Mouse (Mus musculus) erythroblast, adult 5-6 weeks (primary cell): ENCODE results near the gene Phkg1. TPM values are rescaled to one million over a fixed set of nuclear protein-coding genes. Genes with fewer than 3 reads are reported as not detected.
"Not testable (repeated sequence)": the region's sequence is repeated elsewhere in the genome, so short reads cannot be mapped to it uniquely, and the experiment has no call there.

Source experiments
- ATAC-seq: replicated peaks from 2 replicates; pipeline ENCODE4 v1.8.0; 2016; ENCODE audit warnings: moderate number of reproducible peaks, mild to moderate bottlenecking, moderate TSS enrichment, inconsistent platforms; ENCODE audit not compliant: poor library complexity, low FRiP score, severe bottlenecking
- total RNA-seq, 2 experiments: library from RNA; stranded (forward) in 1 of 2; stranded (reverse) in 1 of 2; fragments of 150-400 nt in 1 of 2; fragments of 200-764, 138-1000 nt in 1 of 2; gene quantifications; 2 replicates each; pipeline versions ENCODE4 v1.2.3 to v1.2.4; 2015 to 2017; ENCODE audit warnings: low replicate concordance in 2 of 2

Gene Phkg1
- total RNA-seq (2015; ENCODE audit: low replicate concordance) (not detected in 2 replicates), total RNA-seq (2017; ENCODE audit: low replicate concordance) (not detected in 2 replicates)

DNA sequence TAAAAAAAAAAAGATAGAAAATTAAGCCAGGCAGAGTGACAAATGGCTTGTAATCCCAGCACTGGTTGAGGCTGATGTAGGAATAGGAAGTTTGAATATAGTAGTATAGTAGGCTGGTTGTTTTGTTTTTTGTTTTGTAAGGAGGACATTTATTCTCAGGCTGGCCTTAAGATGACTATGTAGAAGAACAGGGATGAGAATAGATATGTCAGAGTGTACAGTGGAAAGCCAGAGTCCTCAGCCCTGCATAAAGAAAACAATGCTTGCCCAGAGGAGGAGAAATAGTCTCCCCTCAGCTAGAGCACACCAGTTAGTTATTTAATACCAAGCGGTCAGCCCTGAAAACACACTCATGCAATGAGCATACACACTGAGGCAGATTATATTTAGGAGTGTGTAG, at the start of gene Phkg1:
Gene Phkg1, minus strand, starts transcription at position 101 of the 400 bp plus-strand sequence.
- ATAC-seq, result no peak

- ATAC-seq, result no peak
These were observed 49.2 kb upstream of the Phkg1 start for GRCm38 (mm10) chr5:129947528-129948033.

DNA sequence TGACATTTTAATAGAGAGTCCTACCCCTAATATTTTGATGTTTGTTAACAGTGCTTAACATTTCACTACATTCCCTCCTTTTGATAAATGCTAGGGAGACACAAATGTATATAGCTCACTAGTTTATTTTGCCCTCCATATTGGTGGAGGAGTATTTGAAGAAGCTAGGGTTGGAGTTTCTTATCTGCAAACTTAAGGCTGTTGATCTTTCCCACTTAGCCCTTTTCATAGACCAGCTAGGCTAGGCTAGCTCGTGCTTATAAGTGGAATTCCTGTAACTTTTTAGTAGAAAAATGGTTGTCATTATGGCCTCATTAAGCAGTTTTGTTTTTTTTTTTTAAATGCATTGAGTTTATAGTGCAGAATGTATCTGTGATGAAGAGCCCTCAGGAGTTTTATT, 45.1 kb upstream of the Phkg1 start:
- ATAC-seq, result no peak

GRCm38 (mm10) chr5:129942073-129942939, 44.0 kb upstream of the Phkg1 start:
- peak; percentile 17 for ATAC-seq

DNA sequence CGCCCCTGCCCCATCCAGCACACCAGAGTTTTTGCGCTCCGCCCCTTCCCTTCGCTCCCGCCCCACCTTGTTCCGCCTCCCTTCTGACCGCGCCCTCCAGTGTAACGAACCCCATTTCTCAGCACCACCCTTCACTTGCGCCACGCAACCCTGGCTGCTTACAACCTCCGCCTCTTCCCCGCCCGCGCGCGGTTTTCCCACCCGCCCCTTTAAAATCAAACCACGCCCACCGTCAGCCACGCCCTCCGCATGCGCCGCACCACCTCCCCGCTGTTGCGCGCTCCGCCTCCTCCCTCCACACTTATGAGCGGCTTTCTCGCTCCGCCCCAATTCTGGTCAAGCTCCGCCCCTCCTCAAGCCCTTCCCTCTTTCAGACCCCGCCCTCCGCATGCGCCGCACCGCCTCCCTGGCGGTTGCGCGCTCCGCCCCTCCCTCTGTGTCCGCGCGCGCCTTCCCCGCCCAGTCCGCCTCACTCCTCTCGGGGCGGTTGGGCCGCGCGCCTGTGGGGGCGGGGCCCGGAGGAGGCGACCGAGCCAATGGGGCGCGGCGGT, 43.2 kb upstream of the Phkg1 start, which contains the start of gene Vkorc1l1:
Gene Vkorc1l1, plus strand, starts transcription at position 476 of the 551 bp plus-strand sequence.
- peak; percentile 84 for ATAC-seq

- peak; percentile 41 for ATAC-seq
These were observed 42.6 kb upstream of the Phkg1 start for GRCm38 (mm10) chr5:129940736-129941494.

- ATAC-seq, result no peak
These were observed 41.9 kb upstream of the Phkg1 start for GRCm38 (mm10) chr5:129940281-129940680.

- no peak for ATAC-seq
These were observed 38.6 kb upstream of the Phkg1 start for GRCm38 (mm10) chr5:129936941-129937340.

DNA sequence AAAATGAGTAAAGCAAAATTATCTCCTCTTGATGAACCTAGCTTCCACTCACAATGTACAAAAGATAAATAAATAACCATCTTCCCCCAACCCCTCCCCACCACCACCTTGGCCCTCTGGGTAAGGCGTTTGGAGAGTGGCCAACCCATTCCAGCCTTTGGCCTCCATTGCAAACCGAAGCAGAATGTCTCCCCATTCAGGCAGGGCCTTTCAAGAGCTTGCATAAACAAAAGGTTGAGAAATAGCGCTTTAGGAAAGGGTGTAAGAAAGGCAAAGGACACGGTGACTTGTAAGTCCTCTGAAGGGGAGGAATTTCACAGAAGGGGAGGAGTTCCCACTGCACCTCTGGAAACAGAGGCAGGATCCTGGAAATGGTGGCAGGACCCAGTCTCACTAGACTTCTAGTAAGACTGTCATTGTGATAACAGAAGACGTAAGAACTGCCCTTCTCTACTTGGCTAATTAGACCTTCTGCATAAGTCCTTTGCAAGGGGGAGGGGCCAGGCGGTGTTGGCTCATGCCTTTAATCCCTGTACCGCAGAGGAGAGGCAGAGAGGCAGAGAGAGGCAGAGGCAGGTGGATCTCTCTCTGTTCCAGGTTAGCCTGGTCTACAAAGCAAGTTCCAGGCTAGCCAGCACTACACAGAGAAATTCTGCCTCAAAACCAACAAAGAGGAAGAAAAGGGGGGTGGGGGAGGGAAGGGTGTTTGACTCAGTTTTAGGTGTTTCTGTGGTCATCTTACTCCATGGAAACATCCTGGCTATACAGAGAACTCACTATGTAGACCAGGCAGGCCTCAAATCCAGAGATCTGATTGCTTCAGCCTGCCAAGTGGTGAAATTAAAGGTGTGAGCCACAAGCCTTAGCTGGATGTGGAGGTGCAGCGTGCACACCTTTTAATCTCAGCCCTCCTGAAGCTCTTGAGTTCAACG, 31.8 kb upstream of the Phkg1 start:
- no peak for ATAC-seq

- ATAC-seq, result no peak
These were observed 27.6 kb upstream of the Phkg1 start for GRCm38 (mm10) chr5:129925933-129926332.

DNA sequence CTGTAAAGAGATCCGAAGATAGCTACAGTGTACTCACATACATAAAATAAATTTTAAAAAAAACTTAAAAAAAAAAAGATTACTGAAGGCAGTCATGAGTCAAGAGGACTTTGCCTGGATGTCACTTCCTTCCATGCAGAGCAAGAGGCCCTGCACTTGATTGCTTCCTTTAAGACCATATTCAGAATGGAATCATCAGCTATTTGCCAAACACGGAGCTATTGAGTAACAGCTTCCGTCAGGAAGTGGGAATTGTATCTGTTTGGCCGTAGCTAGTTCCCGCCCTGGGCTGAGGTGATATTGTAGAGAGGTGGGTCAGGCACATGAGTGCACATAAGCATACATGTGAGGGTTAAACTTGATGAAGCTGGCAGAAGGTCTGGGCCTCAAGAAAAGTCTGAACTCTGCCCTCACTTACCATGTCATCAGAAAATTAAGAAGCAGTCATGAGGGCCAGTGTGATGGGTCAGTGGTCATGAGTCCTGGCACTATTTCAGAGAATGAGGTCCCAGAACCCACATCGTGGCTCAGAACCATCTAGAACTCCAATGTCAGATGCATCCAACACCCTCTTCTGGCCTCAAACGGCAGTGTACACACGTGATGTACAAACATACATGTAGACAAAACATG, 26.6 kb upstream of the Phkg1 start:
- no peak for ATAC-seq

DNA sequence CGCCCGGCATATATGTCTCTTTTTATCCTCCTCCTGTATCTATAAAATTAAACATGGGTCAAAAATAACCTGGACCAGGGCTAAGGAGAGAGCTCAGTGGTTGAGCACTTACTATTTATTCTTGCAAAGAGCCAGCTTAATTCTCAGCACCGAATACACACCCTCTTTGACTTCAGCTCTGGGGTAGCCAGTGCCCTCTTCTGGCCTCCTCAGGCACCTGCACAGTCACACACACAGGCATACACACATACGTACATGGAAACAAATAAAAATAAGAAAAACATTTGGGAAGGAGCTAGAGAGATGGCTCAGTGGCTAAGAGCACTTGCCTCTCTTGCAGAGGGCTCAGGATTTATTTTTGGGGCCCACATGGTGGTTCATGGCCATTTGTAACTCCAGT, 23.6 kb upstream of the Phkg1 start:
- no peak for ATAC-seq

DNA sequence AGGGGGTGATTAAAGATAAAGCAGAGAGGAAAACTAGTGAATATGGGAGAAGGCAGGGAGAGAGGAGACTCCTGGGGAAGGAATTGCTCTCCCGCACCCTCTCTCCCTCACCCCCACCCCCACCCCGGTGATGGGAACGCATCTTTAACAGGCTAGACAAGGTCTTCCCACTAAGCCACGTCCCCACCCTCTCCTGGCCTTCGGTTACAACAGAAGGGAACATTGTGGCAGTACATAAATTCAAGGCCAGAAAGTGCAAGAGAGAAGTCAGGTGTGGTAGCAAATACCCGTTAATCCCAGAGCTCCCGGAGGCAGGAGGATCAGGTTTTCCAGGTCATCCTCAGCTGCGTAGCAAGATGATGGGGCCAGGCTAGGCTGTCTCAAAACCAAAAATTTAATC, 21.0 kb upstream of the Phkg1 start:
- ATAC-seq, result no peak

DNA sequence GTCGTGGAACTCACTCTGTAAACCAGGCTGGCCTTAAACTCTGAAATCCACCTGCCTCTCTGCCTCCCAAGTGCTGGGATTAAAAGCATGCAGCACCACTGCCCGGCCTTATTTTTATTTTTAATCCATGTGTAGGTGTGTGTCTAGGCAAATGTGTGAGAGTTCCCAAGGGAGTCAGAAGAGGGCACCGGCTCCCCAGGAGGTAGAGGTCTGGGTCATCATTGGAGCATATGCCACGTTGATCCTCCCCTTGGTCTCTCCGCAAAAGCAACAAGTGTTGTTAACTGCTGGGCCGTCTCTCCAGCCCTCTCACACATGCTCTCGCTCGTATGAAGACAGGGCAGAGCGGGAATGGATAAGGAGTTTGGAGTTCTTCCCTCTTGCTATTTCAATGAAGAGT, 20.4 kb upstream of the Phkg1 start:
- ATAC-seq, result no peak

GRCm38 (mm10) chr5:129918065-129918651, 19.8 kb upstream of the Phkg1 start:
- no peak for ATAC-seq

DNA sequence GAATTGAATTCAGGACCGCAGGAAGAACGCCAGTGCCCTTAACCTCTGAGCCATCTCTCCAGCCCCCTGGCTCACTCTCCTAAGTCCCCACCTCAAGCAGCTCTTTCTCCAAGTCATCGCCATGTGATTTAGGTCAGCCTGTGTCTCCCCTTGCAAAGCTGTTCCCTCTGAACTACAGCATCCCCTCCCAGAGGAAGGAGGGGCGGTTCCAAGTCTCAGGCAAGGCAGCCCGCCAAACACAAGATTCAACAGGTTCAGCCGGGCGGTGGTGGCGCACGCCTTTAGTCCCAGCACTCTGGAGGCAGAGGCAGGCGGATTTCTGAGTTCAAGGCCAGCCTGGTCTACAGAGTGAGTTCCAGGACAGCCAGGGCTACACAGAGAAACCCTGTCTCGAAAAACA, 17.1 kb upstream of the Phkg1 start:
- not testable (repeated sequence) for ATAC-seq

DNA sequence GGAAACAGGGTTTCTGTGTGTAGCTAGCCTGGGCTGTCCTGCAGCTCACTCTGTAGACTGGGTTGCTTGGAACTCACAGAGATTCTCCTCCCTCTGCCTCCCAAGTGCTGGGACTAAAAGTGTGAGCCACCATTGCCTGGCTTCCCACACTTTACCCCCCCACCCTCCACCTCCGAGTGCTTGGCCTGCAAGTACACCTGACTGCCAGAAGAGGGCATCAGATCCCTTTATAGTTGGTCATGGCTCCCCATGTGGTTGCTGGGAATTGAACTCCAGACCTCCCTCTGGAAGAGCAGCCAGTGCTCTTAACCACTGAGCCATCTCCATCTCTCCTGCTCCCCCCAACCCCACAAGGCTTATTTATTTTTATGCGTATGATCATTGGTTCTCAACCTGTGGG, 15.7 kb upstream of the Phkg1 start:
- peak; percentile 63; the same call in 1 of the 2 replicates for ATAC-seq

DNA sequence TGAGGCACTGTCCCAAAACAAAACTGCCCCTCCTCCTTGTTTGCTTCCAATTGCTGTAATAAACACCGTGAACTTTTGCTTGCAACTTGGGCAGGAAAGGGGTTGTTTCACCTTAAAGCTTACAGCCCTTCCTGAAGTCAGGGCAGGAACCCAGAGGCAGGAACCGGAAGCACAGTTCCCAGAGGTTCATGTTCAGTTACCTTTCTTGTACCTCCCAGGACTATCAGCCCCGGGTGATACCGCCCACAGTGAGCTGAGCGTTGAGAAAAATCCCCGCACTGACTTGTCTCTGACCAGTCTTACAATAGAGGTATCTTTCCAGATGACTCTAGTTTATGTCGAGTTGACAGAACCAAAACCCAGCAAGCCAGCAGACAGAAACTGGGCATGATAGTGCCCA, 11.2 kb upstream of the Phkg1 start:
- no peak for ATAC-seq
